32 mouse cellular contexts compared by ENCODE assay signal in genomic region chr9:101105735-101106134, GRCm38 (mm10).
"Had no signal": no experiment of that assay in that cellular context is flagged by ENCODE, and none has a peak within 500 bp of the region (broad histone marks: within the 10 kb centered on the region; RNA-seq: fewer than 3 reads in every experiment).

No protein-coding gene starts in this region.

- H3K9me3 ChIP-seq: heart, embryonic 10.5 days; heart, embryonic 12.5 days; heart, embryonic 13.5 days; heart, embryonic 15.5 days; hindbrain, embryonic 10.5 days; hindbrain, embryonic 12.5 days; hindbrain, embryonic 13.5 days; hindbrain, embryonic 15.5 days; intestine, embryonic 15.5 days; kidney, embryonic 15.5 days had no signal

- H3K4me2 ChIP-seq: heart, embryonic 11.5 days; heart, embryonic 12.5 days; heart, embryonic 13.5 days; heart, embryonic 15.5 days; hindbrain, embryonic 12.5 days; hindbrain, embryonic 13.5 days; hindbrain, embryonic 14.5 days; hindbrain, embryonic 15.5 days; intestine, embryonic 15.5 days; kidney, embryonic 15.5 days had no signal

- H3K4me3 ChIP-seq: heart, embryonic 10.5 days; heart, embryonic 12.5 days; heart, embryonic 13.5 days; heart, embryonic 15.5 days; hindbrain, embryonic 10.5 days; hindbrain, embryonic 12.5 days; hindbrain, embryonic 13.5 days; hindbrain, embryonic 15.5 days; intestine, embryonic 15.5 days; kidney, embryonic 15.5 days; layer of hippocampus, adult 2 months had no signal

- DNase-seq: heart, postnatal 36 days; heart, postnatal 4 days; kidney, adult 11 months; kidney, adult 18-20 months; kidney, adult 2 months; kidney, adult 8-10 months; kidney, adult 9 months; kidney, postnatal 10 days; kidney, postnatal 14 days; kidney, postnatal 25 days; kidney, postnatal 36 days; layer of hippocampus, adult 9-11 months; layer of hippocampus, postnatal 36 days had no signal

- H3K27me3 ChIP-seq: heart, embryonic 12.5 days; heart, embryonic 13.5 days; heart, embryonic 15.5 days; hindbrain, embryonic 12.5 days; hindbrain, embryonic 13.5 days; hindbrain, embryonic 15.5 days; intestine, embryonic 15.5 days; kidney, embryonic 15.5 days had no signal

- H3K27ac ChIP-seq: heart, embryonic 10.5 days; heart, embryonic 15.5 days; hindbrain, embryonic 10.5 days; hindbrain, embryonic 12.5 days; hindbrain, embryonic 13.5 days; hindbrain, embryonic 14.5 days; hindbrain, embryonic 15.5 days; hindbrain, postnatal 0 days; intestine, embryonic 15.5 days; kidney, embryonic 15.5 days; kidney, postnatal 0 days; layer of hippocampus, adult 2 months had no signal

- H3K9ac ChIP-seq: heart, embryonic 12.5 days; heart, embryonic 13.5 days; heart, embryonic 15.5 days; hindbrain, embryonic 12.5 days; hindbrain, embryonic 13.5 days; hindbrain, embryonic 14.5 days; hindbrain, embryonic 15.5 days; intestine, embryonic 15.5 days; kidney, embryonic 15.5 days had no signal

- H3K4me1 ChIP-seq: hindbrain, embryonic 10.5 days; hindbrain, embryonic 12.5 days had no signal

- ATAC-seq: hindbrain, embryonic 16.5 days; hindbrain, postnatal 0 days; inflammation-experienced regulatory T-cells, adult 6 months; intestine, embryonic 15.5 days; intestine, embryonic 16.5 days; intestine, postnatal 0 days had no signal
